Mouse (Mus musculus): ENCODE measurements at regions not wholly inside any gene's neighbourhood (a gene's known extent, or its start where the extent isn't known, plus 50 kb on each side); places are given as distances from the start of the nearest gene placed in this dataset.

- TF ChIP-seq CTCF (IDR thresholded peaks at IDR 0.05; ENCODE audit: control insufficient read depth, insufficient read depth, insufficient read length) (no peak), USF1 (IDR thresholded peaks at IDR 0.05; ENCODE audit: low read depth) (no peak), CEBPB (IDR thresholded peaks at IDR 0.05; ENCODE audit: low read depth) (no peak)
Measured at GRCm38 (mm10) chr12:54354187-54354586, 150.5 kb upstream of the Egln3 start.
